Mouse (Mus musculus): ENCODE measurements around the gene March2. TPM values are rescaled to one million over a fixed set of nuclear protein-coding genes. Genes with fewer than 3 reads are reported as not detected.
A peak's percentile ranks its signal among the peaks of the same experiment; 100 is the strongest.

March2 gene
- polyA plus RNA-seq, 1 experiment = 227 TPM

GRCm38 (mm10) chr17:33678771-33679170 is 39.7 kb downstream of the March2 start:
- TF ChIP-seq CTCF (IDR thresholded peaks at IDR 0.05; ENCODE audit: control insufficient read depth, insufficient read depth, low read length) (no peak), POLR2A (IDR thresholded peaks at IDR 0.05; ENCODE audit: borderline replicate concordance, control insufficient read depth, low read depth, low read length) (no peak)
- Histone ChIP-seq H3K4me1 (ENCODE audit: control insufficient read depth, insufficient read depth, low read length) (no peaks in the 10 kb centered on the region; the same call in none of the 2 replicates), H3K27ac (ENCODE audit: control insufficient read depth, insufficient read depth, low read depth, low read length, poor library complexity) (no peak overlapping the region), H3K4me3 (replicated peaks; ENCODE audit: control insufficient read depth, low read depth, low read length) (no peak overlapping the region)

GRCm38 (mm10) chr17:33676086-33676485 is 42.4 kb downstream of the March2 start:
- no peaks in the 10 kb centered on the region for H3K4me1 ChIP-seq (ENCODE audit: control insufficient read depth, insufficient read depth, low read length)
- H3K27ac ChIP-seq (ENCODE audit: control insufficient read depth, insufficient read depth, low read depth, low read length, poor library complexity) = no peak overlapping the region
- H3K4me3 ChIP-seq (replicated peaks; ENCODE audit: control insufficient read depth, low read depth, low read length) = no peak overlapping the region
- WGBS = 85% methylated on average over 2 of the region's 2 CpGs
- TF ChIP-seq CTCF (IDR thresholded peaks at IDR 0.05; ENCODE audit: control insufficient read depth, insufficient read depth, low read length) = no peak
- TF ChIP-seq POLR2A (IDR thresholded peaks at IDR 0.05; ENCODE audit: borderline replicate concordance, control insufficient read depth, low read depth, low read length) = no peak

- no peak for TF ChIP-seq POLR2A (IDR thresholded peaks at IDR 0.05; ENCODE audit: borderline replicate concordance, control insufficient read depth, low read depth, low read length)
- TF ChIP-seq CTCF (IDR thresholded peaks at IDR 0.05; ENCODE audit: control insufficient read depth, insufficient read depth, low read length) = no peak
- no peak overlapping the region for H3K27ac ChIP-seq (ENCODE audit: control insufficient read depth, insufficient read depth, low read depth, low read length, poor library complexity)
- H3K4me3 ChIP-seq (replicated peaks; ENCODE audit: control insufficient read depth, low read depth, low read length) = no peak overlapping the region
- no peaks in the 10 kb centered on the region for H3K4me1 ChIP-seq (ENCODE audit: control insufficient read depth, insufficient read depth, low read length)
Measured at GRCm38 (mm10) chr17:33675452-33675851, 43.0 kb downstream of the March2 start.

- no peak overlapping the region for H3K4me3 ChIP-seq (replicated peaks; ENCODE audit: control insufficient read depth, low read depth, low read length)
- no peak for TF ChIP-seq POLR2A (IDR thresholded peaks at IDR 0.05; ENCODE audit: borderline replicate concordance, control insufficient read depth, low read depth, low read length)
- TF ChIP-seq CTCF (IDR thresholded peaks at IDR 0.05; ENCODE audit: control insufficient read depth, insufficient read depth, low read length) = no peak
- 85% methylated on average over 1 of the region's 1 CpGs for WGBS
- no peaks in the 10 kb centered on the region for H3K4me1 ChIP-seq (ENCODE audit: control insufficient read depth, insufficient read depth, low read length)
- H3K27ac ChIP-seq (ENCODE audit: control insufficient read depth, insufficient read depth, low read depth, low read length, poor library complexity) = no peak overlapping the region
Measured at GRCm38 (mm10) chr17:33673837-33674236, 44.6 kb downstream of the March2 start.

- Histone ChIP-seq H3K27ac (ENCODE audit: control insufficient read depth, insufficient read depth, low read depth, low read length, poor library complexity) (no peak overlapping the region), H3K4me3 (replicated peaks; ENCODE audit: control insufficient read depth, low read depth, low read length) (no peak overlapping the region), H3K4me1 (ENCODE audit: control insufficient read depth, insufficient read depth, low read length) (no peaks in the 10 kb centered on the region)
- WGBS = 92% methylated on average over 3 of the region's 3 CpGs
- TF ChIP-seq CTCF (IDR thresholded peaks at IDR 0.05; ENCODE audit: control insufficient read depth, insufficient read depth, low read length) (no peak), POLR2A (IDR thresholded peaks at IDR 0.05; ENCODE audit: borderline replicate concordance, control insufficient read depth, low read depth, low read length) (no peak)
Measured at GRCm38 (mm10) chr17:33669681-33670080, 48.8 kb downstream of the March2 start.

- H3K4me1 ChIP-seq (ENCODE audit: control insufficient read depth, insufficient read depth, low read length) = no peaks in the 10 kb centered on the region
- no peak for TF ChIP-seq CTCF (IDR thresholded peaks at IDR 0.05; ENCODE audit: control insufficient read depth, insufficient read depth, low read length)
- no peak for TF ChIP-seq POLR2A (IDR thresholded peaks at IDR 0.05; ENCODE audit: borderline replicate concordance, control insufficient read depth, low read depth, low read length)
- H3K4me3 ChIP-seq (replicated peaks; ENCODE audit: control insufficient read depth, low read depth, low read length) = no peak overlapping the region
- WGBS = 65% methylated on average over 3 of the region's 3 CpGs
- no peak overlapping the region for H3K27ac ChIP-seq (ENCODE audit: control insufficient read depth, insufficient read depth, low read depth, low read length, poor library complexity)
Measured at GRCm38 (mm10) chr17:33666813-33667212, 51.7 kb downstream of the March2 start.

GRCm38 (mm10) chr17:33649781-33650475 is 68.5 kb downstream of the March2 start:
- no peak overlapping the region for H3K27ac ChIP-seq (ENCODE audit: control insufficient read depth, insufficient read depth, low read depth, low read length, poor library complexity)
- TF ChIP-seq CTCF (IDR thresholded peaks at IDR 0.05; ENCODE audit: control insufficient read depth, insufficient read depth, low read length) (no peak), POLR2A (IDR thresholded peaks at IDR 0.05; ENCODE audit: borderline replicate concordance, control insufficient read depth, low read depth, low read length) (0 out of 2 replicates have a peak, but pooled peaks have one; percentile 23)
- 97% methylated on average over 34 of the region's 34 CpGs for WGBS
- no peaks in the 10 kb centered on the region for H3K4me1 ChIP-seq (ENCODE audit: control insufficient read depth, insufficient read depth, low read length)
- H3K4me3 ChIP-seq (replicated peaks; ENCODE audit: control insufficient read depth, low read depth, low read length) = no peak overlapping the region

GRCm38 (mm10) chr17:33645073-33645472 is 73.4 kb downstream of the March2 start:
- H3K4me3 ChIP-seq (replicated peaks; ENCODE audit: control insufficient read depth, low read depth, low read length) = no peak overlapping the region
- 88% methylated on average over 8 of the region's 8 CpGs for WGBS
- H3K4me1 ChIP-seq (ENCODE audit: control insufficient read depth, insufficient read depth, low read length) = no peaks in the 10 kb centered on the region; the same call in 1 of the 2 replicates
- TF ChIP-seq CTCF (IDR thresholded peaks at IDR 0.05; ENCODE audit: control insufficient read depth, insufficient read depth, low read length) (no peak), POLR2A (IDR thresholded peaks at IDR 0.05; ENCODE audit: borderline replicate concordance, control insufficient read depth, low read depth, low read length) (no peak)
- H3K27ac ChIP-seq (ENCODE audit: control insufficient read depth, insufficient read depth, low read depth, low read length, poor library complexity) = no peak overlapping the region

Measured in bone marrow, adult 2 months (tissue).